Mouse (Mus musculus) urinary bladder, adult 18-20 months (tissue): Measurements from ENCODE around the gene Gm21981.
"Not testable (repeated sequence)": the region's sequence is repeated elsewhere in the genome, so short reads cannot be mapped to it uniquely, and the experiment has no call there.

Source experiments
- DNase-seq, 2 experiments: peaks; one replicate each; pipeline ENCODE4 v3.0.0; 2022; ENCODE audit warnings: low spot score in 2 of 2, mixed read lengths in 2 of 2

The Gm21981 gene

GRCm38 (mm10) chr17:47664474-47664873 is 29.8 kb downstream of the Gm21981 start:
- no peak for DNase-seq

GRCm38 (mm10) chr17:47663009-47663713 is 31.1 kb downstream of the Gm21981 start:
- no peak for DNase-seq

DNA sequence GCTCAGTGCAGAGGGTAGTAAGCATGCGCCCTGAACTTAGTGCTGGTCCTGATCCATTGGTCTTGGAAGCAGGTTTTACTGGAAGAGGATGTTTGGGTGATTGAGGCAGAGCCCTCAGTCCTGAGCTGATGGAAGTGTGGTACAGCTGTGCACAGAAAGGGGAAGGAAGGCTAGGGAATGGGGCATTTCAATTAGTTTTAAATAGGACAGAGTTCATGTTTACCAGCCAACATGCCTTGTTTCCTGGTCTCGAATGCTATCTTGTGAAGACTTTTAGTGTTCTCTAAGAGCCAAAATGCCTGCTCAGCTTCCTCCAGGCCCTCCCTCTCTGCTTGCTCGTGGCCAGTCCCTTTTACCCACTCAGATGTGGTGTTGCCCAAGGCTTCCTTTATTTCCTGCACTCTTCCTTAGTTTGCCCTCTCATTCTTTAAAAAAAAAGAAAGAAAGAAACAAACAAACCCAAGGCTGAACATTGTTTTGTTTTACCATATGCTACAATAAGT is 35.5 kb downstream of the Gm21981 start:
- no peak for DNase-seq

- no peak for DNase-seq
Observed at GRCm38 (mm10) chr17:47657901-47658300, 36.4 kb downstream of the Gm21981 start.

- no peak for DNase-seq
Observed at GRCm38 (mm10) chr17:47655697-47656096, 38.6 kb downstream of the Gm21981 start.

GRCm38 (mm10) chr17:47654346-47654745 is 39.9 kb downstream of the Gm21981 start:
- DNase-seq = not testable (repeated sequence)

DNA sequence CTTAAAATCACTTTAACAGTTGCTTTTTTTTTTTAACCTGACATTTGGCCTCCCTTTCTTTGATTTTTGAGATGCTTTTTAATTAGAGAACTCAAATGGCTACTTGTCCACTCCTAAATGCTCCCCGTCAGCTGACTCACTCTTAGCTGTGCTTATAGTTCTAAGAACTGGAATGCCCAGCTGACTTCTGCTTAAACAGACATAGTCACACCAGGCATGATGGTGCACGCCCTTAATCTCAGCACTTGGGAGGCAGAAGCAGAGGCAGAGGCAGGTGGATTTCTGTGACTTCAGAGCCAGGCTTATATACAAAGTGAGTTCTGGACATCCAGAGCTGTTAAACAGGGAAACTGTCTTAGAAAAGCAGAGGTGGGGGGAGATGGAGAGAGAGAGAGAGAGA is 42.3 kb downstream of the Gm21981 start:
- no peak for DNase-seq

GRCm38 (mm10) chr17:47648966-47649365 is 45.3 kb downstream of the Gm21981 start:
- DNase-seq = no peak

DNA sequence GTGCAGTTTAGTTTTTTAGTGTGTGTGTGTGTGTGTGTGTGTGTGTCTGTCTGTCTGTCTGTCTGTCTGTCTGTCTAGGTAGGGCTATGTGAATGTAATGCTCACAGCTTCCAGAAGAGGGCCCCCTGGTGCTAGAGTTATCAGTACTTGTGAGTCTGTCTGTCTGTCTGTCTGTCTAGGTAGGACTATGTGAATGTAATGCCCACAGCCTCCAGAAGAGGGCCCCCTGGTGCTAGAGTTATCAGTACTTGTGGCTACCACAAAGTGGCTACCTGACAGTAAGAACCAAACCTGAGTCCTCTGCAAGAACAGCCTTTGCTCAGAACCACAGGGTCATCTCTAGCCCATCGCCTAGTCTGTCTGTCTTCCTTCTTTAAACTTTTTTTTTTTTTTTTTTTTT is 47.6 kb downstream of the Gm21981 start:
- peak; percentile 6 to 25 for DNase-seq

DNA sequence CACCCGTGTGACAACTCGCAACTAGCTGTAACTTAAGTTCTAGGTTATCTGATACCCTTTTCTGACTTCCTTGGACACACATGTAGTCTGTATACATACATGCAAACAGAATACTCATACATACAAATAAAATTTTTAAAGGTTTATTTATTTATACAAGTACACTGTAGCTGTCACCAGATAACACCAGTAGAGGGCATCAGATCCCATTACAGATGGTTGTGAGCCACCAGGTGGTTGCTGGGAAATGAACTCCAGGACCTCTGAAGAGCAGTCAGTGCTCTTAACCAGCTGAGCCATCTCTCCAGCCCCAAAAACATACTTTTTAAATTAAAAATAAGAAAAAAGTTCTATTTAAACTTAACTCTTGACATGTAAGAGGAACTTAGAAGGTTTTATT is 51.3 kb downstream of the Gm21981 start:
- no peak for DNase-seq
